Mouse (Mus musculus) liver, adult 2 months (tissue): ENCODE measurements around the gene Sun1.

ENCODE experiments used
- CTCF ChIP-seq: fragments of 200-500 bp; IDR thresholded peaks from 2 replicates; pipeline ENCODE4 v1.5.1; 2011; ENCODE audit warnings: low read depth, low read length, control low read depth
- POLR2A ChIP-seq: fragments of 200-500 bp; IDR thresholded peaks from 2 replicates; pipeline ENCODE4 v1.6.1; 2011; ENCODE audit warnings: low read length, control low read depth; ENCODE audit not compliant: insufficient read depth; ENCODE audit errors: extremely low read depth

GRCm38 (mm10) chr5:139161632-139162031, 38.8 kb upstream of the Sun1 start:
- TF ChIP-seq CTCF (no peak), POLR2A (no peak)
